Mouse (Mus musculus): ENCODE measurements around the gene Cnn1.
"Not testable (repeated sequence)": the region's sequence is repeated elsewhere in the genome, so short reads cannot be mapped to it uniquely, and the experiment has no call there.

Cnn1 gene

DNA sequence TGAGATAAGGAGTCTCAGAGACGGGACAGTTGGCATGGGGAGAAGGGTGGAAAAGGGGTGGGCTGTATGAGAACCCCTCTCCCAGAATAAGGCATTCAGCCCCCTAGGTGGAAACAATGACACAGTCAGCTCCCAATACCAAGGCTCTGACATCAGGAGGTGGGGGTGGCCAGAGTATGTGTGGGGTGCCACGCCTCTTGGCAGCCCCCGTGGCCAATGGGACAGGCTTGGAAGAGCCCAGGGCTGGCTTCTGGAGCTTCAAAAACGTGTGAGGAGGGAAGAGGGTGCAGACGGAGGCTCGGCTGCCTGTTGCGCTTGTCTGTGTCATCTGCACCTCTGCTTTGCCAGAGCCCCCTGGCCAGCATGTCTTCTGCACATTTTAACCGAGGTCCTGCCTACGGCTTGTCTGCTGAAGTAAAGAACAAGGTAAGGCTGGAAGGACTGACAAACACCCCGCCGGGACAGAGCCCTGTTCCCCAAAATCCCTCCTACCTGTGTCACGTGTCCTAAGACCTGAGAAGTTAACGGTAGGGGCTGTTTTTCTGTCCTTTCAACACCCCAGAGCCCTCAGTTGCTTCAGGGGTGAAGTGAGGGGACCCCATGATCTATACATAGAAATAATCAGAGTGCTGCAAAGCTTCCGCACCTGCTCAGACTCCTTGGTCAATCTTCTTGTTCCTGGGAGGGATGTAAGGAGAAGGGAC lies at the start of gene Cnn1:
TSS of gene Cnn1 (plus strand) at position 224 of the 704 bp plus-strand sequence.
- no peak for DNase-seq

DNA sequence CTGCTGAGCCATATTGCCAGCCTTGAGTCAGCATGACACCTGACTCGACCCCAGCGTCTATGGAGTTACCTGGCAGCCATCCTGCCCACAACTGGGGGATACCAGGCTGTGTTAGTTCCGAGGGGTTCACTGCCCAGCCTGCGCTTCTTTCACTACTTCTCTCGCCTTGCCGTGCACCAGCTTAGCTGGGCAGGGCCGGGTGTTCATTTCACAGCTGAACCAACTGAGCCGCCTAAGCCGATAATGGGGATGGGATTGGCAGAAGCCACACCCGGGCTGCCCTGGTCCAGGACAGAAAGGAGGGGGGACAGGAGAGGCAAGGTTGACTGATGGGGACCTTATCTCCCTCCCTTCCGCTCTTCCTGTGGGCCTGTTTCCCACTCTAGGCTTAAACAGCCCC lies 49.7 kb upstream of the Cnn1 start:
- no peak for DNase-seq

DNA sequence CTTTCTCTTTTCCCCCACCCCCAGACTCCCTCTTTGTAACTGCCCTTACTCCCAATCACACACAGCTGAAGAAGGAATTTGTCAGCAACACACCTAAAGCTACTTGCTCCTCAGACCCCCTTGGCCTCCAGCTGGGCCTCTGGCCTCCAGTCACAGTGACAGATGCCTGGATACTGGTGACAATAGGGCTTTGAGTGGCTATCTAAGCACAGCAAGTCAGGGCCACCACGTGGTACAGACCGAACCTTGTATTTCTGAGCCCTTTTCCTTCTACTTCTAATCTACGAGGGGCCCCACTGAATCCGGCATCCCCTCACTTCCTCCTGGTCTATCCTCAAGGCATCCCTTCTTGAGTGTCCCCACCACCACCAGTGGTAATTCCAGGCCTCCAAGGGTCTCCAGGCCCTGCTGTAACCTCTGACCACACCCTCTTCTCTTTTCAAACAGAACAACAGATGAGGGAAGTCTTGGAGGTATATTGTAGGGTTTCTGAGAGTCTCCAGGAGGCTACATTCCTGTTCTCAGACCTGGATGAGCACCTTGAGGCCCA lies 49.2 kb upstream of the Cnn1 start:
- no peak for DNase-seq

DNA sequence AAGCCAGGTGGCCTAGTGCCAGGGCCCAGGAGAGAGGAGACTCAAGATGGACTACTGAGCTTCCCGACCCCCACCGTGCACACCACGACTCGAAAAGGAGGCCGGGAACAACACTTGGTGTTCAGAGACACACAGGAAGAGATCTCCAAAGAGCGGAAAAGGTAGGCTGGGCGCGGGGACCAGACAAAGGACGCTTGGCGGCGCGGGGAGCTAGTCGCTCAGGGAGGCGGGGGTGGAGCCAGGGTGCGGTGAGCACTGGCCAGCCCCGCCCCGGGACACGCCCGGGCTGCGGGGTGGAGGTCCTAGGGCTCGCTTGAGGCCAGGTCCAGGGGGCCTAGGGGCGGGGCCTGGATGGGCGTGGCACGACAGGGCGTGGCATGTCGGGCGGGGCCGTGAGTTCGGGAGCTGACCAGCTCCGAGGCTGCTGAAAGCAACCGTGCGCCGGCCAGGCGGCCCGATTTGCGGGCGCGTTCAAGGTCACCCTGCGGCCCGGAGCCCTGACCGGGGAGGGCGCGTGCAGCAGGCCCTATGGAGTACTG lies 48.6 kb upstream of the Cnn1 start:
- DNase-seq, result peak in 1 of 2 experiments; percentile 52

DNA sequence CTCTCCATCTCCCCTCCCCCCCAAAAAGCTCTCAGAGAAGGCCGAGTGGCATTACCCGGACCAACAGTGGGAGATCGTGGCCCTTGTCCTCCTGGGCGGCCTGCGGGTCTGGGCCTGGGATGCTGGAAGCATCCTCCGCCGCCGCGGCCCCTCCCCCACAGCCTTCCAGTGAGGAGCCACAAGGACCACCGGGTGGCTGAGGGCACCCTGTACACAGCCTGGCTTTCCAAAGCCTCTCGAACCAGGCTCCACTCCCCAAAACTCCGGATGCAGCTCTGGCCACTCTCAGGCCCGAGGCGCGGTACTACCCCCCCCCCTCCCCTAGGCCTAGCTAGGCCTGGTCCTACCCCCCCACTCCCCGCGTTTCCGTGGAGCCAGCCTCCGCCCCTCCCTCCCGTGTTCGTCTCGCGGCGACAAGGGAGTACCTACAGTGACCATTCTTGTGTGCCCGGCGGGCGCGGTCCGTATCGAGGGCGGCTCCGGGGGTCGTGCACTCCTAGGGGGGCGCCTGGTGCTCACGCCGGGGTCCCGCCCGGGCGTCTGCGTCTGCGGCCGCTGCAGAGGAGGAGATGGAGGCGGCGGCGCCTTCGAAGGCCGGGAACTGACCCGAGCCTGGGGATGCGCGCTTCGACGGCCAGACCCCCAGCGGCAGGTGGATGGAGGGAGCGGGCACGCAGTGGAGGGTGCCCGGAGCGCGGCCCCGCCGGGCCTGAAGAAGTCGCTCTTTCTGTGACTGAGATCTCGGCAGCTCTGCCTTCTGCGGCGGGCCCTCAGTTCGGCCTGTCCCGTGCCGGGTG lies 47.7 kb upstream of the Cnn1 start:
- DNase-seq, result no peak

DNA sequence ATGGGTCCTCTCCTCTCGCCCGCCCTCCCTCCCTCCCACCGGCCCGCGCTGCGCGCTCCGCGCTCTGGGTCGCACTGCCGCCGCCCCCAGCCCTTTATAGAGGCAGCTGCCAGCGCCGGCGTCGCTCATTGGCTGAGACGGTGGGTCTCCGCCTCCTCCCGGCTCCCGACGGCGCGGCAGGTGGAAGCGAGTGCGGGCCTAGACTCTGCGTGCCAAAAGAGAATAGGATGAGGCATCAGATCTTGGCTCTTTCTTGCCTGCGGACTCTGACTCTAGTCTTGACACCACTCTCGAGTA lies 47.1 kb upstream of the Cnn1 start, which contains the start of gene Elavl3:
TSS of gene Elavl3 (minus strand) at position 66 of the 297 bp plus-strand sequence.
- DNase-seq, result no peak

DNA sequence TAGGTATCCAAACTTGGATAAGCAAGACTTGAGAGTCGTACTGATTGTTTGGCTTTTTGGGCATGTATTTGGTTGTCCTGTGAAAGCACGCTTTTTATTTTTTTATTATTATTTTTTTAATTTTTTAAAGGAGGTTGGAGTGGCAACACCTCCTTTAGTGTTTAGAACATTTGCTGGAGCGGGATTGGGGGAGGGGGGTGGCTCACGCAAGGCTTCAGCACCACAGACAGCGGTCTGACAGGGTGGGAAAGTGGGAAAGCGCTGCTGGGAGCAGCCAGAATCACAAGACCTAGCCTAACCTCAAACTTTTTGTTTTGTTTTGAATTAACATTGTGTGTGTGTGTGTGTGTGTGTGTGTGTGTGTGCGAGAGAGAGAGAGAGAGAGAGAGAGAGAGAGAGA lies 45.4 kb upstream of the Cnn1 start:
- no peak for DNase-seq

DNA sequence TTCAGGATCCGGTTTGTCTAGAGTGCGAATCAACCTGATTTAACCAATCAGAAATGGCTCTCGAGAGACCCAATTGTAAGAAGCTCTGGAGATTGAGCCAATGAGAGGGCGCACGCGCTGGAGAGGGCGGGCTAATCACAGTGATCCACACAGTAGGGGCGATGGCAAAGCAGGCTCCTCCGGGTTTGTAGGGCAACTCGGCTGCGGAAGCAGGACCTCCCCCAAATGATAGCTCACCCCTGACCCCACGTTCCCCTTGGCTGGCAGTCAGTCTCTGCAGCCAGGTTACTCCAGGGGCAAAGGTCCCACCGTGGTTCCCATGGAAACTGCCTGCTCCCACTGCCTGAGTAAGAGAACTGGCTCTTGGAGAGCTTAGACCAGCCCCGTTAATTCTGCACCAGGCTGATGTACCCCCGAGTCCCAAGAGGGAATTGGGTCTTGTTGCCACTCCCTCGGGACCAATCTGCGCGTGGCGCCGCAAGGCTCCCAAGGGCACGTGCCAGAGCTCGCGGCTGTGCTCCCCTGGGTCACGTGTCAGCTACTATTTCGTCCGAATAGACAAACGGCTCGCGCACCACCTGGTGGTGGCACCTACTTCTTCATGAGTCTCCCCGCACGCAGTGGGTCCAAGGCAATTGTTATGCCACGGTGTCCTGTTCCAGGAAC lies 44.5 kb upstream of the Cnn1 start:
- peak; percentile 75 to 81 for DNase-seq

DNA sequence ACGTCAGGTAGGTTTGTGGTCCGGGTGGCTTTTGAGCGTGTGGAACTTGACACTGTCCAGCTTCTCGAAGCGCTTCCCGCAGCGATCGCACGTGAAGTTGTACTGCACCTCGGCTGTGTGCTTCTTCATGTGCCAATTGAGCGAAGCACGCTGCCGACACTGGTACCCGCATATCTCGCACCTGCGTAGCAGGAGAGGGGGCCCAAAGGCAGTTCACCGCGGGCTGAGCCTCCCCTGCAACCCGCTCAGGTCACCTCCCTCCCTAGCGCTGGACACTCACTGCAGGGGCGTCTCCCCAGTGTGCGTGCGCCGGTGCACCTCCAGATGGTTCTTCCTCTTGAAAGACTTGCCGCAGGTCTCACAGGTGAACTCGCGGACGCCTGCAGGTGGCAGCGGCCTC lies 43.3 kb upstream of the Cnn1 start:
- no peak for DNase-seq

DNA sequence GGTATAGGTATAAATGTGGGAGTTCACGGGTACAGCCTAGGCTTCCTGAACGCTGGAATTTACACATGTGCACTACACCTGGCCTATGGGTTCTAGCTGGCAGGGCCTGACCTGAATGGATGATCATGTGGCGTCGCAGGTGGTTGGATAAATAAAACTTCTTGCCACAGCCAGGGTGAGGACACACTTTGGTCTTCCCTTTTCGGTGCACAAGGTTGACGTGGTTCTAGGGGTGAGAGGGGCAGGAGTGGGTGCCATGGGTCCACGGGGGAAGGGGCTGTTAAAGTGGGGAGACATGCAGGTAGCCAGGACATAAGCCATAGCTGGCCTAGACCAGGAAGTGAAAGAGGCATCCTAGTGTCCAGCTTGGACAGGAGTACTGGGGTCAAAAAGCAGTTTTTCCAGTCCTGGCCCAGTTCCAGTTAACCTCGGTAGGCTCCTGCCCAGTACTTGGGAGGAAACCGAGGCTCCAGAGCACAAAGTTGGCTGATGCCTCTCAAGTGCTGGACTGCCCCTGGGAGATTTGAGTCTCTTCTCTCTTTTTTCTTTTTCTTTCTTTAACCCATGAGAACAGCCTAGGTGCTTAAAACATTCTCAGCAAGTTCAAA lies 42.6 kb upstream of the Cnn1 start:
- peak; percentile 44 to 55 for DNase-seq

DNA sequence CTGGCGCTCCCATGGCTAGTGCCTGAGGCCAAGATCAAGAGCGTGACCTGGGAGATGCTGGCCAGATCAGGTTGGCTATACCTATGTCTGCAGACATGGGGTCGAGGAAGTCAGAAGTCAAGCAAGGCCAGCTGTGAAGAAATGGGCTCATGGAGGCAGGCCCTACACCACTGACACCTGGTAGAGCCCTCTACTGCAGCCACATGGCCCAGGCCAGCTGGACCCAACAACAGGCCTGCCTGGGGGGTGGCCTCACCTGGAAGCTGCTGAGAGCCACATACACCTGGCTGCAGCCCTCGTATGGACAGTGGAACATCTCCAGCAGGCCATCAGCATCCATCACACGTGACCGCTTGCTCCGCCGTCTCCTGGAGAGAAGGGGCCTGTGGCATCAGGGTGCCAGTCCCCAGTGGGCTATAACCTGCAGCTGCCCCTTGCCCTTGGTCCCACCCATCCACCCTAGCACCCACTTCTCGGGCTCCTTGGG lies 41.9 kb upstream of the Cnn1 start:
- DNase-seq, result no peak

DNA sequence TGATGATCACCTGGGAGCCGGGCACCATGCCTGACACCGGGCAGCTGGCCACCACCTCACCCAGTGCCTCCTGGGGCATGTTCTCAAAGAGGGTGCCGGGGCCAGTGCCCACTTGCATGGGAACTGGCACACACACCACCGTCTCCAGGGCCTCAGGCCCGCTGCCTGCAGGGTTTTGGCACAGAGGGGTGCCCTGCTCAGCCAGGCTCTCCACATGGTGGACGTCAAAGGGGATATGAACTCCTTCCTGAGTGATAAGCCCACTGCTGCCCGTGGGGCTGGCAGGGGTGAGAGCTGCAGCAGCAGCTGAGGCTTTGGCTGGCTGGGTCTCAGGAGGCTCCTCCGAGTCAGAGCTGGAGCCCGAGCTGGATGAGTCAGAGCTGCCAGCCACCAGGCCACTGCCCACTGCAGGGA lies 41.0 kb upstream of the Cnn1 start:
- DNase-seq, result no peak

DNA sequence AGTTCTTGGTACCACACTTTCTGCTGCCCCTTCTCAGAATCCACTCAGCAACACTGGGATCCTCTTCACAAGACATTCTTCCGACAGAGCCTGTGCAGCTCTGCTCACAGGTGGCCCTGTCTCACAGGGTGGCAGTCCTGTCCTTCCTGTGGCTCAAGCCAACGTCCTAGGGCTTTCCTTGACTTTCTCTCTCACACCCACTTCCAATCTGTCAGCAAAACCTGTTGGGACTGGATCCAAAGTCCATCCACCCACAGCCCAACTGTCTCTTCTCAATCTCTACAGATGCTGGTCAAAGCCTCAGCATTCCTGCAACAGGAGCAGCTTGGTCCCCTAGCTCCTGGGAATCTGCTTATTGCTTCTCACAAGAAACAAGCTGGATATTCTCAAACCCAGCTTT lies 37.7 kb upstream of the Cnn1 start:
- no peak for DNase-seq

DNA sequence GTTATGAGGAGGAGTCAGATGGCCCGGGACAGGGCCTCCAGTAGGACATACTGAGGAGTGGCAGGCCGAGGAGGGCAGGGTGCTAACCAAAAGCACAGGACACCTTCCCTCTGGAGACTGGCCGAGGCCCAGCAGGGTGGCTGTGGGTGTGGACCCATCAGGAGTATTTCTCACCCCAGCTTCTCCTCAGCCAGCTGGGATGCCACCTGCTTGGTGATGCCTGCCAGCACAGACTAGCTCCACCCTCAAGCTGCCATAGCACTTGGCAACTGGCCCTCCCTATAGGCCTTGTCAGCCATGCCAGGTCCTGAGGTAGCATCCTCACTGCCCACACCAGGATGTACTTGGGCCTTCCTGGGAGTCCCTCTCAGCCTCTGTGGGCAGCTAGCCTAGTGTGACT lies 34.7 kb upstream of the Cnn1 start:
- no peak for DNase-seq

DNA sequence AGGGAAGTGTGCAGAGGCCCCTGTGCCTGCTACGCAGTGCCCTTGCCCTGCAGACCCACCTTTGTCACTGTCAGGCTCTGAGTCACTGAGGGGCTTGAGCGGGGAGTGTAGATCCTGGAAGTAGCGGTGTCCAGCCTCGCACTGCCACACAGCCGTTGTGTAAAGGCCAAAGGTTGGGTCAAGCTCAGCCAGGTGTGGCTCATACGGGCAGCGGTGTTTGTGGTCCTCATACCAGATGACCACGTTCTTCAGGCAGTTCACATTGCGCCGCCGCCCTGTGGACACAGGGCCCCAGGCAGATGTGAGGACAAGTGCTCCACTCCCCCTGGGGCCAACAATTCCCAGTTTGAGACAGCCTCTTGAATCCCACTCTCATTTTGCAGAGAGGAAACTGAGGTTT lies 33.4 kb upstream of the Cnn1 start:
- no peak for DNase-seq

DNA sequence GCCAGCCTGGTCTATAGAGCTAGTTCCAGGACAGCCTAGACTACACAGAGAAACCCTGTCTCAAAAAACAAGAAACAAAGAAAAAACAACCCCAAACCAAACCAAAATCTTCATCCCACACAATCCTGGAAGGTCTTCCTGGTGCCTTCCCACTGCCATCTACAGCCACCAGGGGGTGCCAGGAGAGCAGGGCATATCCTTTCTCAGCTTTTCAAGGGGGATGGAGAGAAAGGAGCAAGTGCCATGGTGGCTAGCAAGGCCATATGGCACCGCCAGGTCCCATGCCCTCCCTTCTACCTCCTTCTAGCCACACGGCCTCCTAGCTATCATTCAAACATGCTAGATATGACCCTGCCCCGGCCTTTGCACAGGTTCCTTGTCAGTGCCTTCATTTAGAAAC lies 32.6 kb upstream of the Cnn1 start:
- DNase-seq, result peak in 1 of 2 experiments; percentile 71

DNA sequence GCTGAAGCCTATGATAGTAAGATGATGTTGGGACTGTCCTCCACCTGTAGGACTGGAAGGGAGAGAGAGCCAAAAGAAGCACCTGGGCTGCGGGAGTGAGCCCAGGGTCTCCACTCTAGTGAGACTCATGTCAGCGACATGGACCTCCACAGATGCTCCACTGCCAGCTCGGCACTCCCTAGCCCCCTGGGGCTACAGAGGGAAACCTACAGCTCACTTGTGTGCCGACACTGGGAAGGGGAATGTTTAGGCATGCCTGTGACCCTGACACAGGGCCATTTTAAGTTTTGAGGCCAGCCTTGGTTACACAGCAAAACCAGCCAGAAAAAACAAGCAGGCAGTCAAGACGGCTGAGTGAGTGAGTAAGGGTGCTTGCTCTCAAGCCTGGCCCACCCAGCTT lies 31.8 kb upstream of the Cnn1 start:
- no peak for DNase-seq

DNA sequence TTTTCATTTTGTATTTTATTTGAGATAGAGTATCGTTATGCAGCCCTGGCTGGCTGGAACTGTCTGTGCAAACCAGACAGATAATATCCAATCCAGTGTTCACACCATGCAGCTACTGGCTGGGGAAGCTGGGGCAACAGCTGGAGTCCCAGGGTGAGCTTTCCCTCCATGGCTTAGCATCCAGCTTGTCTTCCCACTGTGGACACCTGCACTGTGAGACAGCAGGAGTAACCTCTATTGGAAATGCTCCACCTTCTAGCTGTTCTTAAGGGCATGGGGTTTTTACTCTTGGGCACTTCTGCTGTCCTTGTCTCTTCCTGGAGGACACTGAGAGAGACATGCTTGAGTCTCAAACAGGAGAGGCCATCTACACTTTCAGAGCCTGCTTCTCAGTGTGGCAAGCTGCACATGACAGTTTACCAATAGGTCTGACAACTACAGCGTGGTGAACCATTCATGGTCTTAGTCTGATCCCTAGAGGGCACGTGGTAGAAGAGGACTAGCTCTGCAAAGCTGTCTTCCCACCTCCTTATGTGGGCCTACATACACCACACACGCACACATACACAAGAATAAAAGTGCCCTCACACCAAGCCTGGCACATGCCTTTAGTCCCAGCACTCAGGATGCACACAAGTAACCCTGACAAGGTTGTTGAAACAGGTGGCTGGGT lies 29.0 kb upstream of the Cnn1 start:
- no peak for DNase-seq

DNA sequence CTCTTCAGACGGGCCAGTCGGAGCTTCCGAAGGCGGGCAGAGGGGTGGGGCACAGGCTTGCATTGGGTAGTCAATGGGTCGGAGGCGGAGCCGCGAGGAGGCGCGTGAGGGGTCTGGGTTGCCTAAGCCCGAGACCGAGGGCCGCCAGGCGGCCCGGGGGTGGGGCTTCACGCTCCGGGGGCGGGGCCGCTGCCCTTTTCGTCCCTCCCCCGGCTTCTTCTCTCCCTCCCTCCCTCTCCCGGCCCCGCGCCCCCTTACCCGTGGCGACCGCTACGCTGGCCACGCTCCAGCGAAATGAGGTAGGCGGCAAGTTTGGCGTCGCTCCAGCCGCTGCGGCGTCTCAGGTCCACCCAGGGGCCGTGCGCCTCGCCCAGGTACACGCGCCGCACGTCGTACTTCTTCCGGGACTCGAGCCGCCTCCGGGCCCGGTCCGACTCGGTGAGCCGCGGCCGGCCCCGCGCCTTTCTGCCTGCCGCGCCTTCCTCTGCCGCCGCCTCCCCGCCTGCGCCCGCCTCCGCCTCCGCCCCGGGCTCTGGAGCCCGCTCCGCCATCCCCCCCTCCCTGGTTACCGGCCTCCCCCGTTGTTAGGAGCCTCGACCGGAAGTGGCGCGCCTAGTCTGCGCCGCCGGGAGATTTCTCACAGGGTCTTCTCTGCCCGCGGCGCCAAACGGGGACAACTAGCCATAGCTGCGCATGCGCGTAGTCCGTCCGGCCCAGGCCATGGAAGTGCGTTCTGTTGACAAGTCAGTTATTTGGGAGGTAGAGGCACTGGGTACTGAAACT lies 28.0 kb upstream of the Cnn1 start, which contains the start of the genes Gm49318 and Zfp653:
TSS of gene Gm49318 (minus strand) at position 469 of the 783 bp plus-strand sequence.
TSS of gene Zfp653 (minus strand) at position 586 of the 783 bp plus-strand sequence.
- DNase-seq, result peak; percentile 98

DNA sequence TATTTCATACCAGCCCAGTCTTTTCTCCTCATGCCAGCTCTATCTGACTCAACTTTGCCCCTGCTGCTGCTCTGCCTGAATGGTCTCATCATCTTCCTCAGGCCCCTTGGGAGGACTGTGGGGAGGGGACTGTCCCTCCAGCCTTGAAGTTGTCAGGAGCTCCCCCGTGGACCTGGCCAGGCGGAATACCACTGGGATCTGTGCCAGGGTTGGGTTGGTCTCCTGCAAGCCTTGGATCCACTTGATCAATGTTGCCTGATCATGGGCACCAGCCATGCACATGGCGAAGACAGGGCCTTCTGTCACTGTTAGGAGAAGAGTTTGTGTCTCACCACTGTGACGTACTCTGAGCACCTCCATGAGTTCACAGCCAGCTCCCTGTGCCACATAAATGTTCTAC lies 26.7 kb upstream of the Cnn1 start:
- DNase-seq, result no peak

DNA sequence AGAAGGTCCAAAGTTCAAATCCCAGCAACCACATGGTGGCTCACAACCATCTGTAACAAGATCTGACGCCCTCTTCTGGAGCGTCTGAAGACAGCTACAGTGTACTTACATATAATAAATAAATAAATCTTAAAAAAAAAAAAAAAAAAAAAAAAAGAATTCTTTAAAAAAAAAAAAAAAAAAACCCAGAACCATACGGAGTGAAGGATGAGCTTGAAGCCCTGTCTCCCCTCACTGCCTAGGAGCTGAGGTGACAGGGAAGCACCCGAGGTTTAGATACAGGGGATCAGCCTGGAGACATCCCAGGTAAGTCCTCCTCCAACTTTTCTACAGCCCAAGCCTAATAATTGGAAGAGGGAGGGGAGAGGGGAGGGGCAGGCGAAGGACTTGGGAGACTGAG lies 23.2 kb upstream of the Cnn1 start:
- not testable (repeated sequence) for DNase-seq
